Mouse (Mus musculus) bone marrow macrophage, adult 2 months (primary cell): ENCODE measurements around the gene Rhof.

Experiments
- CTCF ChIP-seq: IDR thresholded peaks from 2 replicates; pipeline ENCODE4 v1.5.1; 2012; ENCODE audit warnings: low read depth, mild to moderate bottlenecking, low read length, moderate library complexity
- POLR2A ChIP-seq: IDR thresholded peaks from 2 replicates; pipeline ENCODE4 v1.6.1; 2012; ENCODE audit warnings: mild to moderate bottlenecking, low read depth, low read length, borderline replicate concordance

GRCm38 (mm10) chr5:123116080-123116479 is 16.4 kb downstream of the Rhof start:
- TF ChIP-seq CTCF (no peak), POLR2A (no peak)
